In the genomic region with DNA sequence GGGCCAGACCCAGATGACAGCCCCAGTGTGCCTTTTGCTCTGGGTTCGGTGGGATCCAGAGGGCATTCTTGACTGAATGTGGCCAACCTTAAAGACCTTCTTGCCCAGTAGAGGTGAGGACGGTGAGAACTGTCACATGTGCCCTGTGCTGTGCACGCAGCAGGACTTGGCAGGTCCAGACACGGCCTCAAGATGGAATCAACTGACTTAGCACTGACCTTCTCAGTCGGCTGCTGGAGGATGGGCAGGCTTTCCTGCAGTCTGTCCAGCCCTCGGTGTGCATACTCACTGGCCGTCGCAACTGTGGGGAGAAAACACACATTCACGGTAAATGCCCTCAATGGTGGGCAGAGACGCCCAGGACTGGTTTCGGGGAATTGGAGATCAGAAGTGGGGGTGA, we compare ENCODE assay signal across 38 mouse cellular contexts. TPM values are rescaled to one million over a fixed set of nuclear protein-coding genes. Genes with fewer than 3 reads are reported as not detected.
"Had no signal": no experiment of that assay in that cellular context is flagged by ENCODE, and none has a peak within 500 bp of the region (broad histone marks: within the 10 kb centered on the region; RNA-seq: fewer than 3 reads in every experiment).

No protein-coding gene starts in this region.

- DNase-seq: gastrocnemius, postnatal 36 days; heart, adult 11 months; heart, postnatal 14 days; heart, postnatal 36 days; kidney, adult 11 months; kidney, adult 2 months; kidney, adult 9 months; kidney, postnatal 14 days; kidney, postnatal 36 days; layer of hippocampus, adult 9-11 months; liver; liver, embryonic 13.5 days had no signal

- H3K9me3 ChIP-seq: heart, embryonic 13.5 days; heart, embryonic 15.5 days; hindbrain, embryonic 13.5 days; kidney, embryonic 15.5 days; limb, embryonic 10.5 days; limb, embryonic 12.5 days; liver, embryonic 13.5 days had no signal

- H3K4me2 ChIP-seq: heart, embryonic 11.5 days; heart, embryonic 15.5 days; hindbrain, embryonic 13.5 days; kidney, embryonic 15.5 days; limb, embryonic 12.5 days; liver, embryonic 13.5 days had no signal

- H3K4me3 ChIP-seq: heart, adult 2 months; heart, embryonic 13.5 days; heart, embryonic 15.5 days; hindbrain, embryonic 13.5 days; kidney, embryonic 15.5 days; left cerebral cortex, adult 2 months; limb, embryonic 10.5 days; limb, embryonic 12.5 days; liver, embryonic 13.5 days had no signal

- H3K9ac ChIP-seq: heart, embryonic 13.5 days; heart, embryonic 15.5 days; hindbrain, embryonic 13.5 days; kidney, embryonic 15.5 days; limb, embryonic 12.5 days; liver, embryonic 13.5 days had no signal

- ATAC-seq: forebrain, embryonic 16.5 days; hindbrain, embryonic 16.5 days; inflammation-experienced regulatory T-cells, adult 6 months had no signal

- H3K27me3 ChIP-seq: heart, embryonic 13.5 days; heart, embryonic 15.5 days; hindbrain, embryonic 13.5 days; kidney, embryonic 15.5 days; limb, embryonic 12.5 days; liver, embryonic 13.5 days had no signal

- H3K27ac ChIP-seq: heart, adult 2 months; heart, embryonic 13.5 days; heart, embryonic 15.5 days; hindbrain, embryonic 13.5 days; kidney, embryonic 15.5 days; kidney, postnatal 0 days; left cerebral cortex, adult 2 months; limb, embryonic 10.5 days; limb, embryonic 12.5 days; liver, embryonic 13.5 days had no signal

RNA-seq across cellular contexts. Expression of a gene that starts 14.1 kb away (rescaled TPM):
- total RNA-seq: gastrocnemius, adult 18-20 months; gastrocnemius, postnatal 36 days; heart, adult 2 months; heart, postnatal 36 days; hematopoietic stem cell, adult 5-6 weeks; layer of hippocampus, adult 18-20 months; layer of hippocampus, adult 8-10 months; layer of hippocampus, postnatal 25 days; left cerebral cortex, adult 2 months; left cerebral cortex, postnatal 14 days; left cerebral cortex, postnatal 36 days had no signal
- polyA plus RNA-seq: forebrain, embryonic 16.5 days; frontal cortex, adult 2 months; heart, adult 2 months; heart, embryonic 11.5 days; heart, embryonic 13.5 days; heart, embryonic 15.5 days; heart, postnatal 0 days; hindbrain, embryonic 11.5 days; hindbrain, embryonic 13.5 days; hindbrain, embryonic 16.5 days; inflammation-experienced regulatory T-cells, adult 6 months; kidney, adult 2 months; kidney, embryonic 15.5 days; kidney, postnatal 0 days; large intestine, adult 2 months; limb, embryonic 10.5 days; limb, embryonic 12.5 days; limb, embryonic 14.5 days; liver, embryonic 11.5 days; liver, embryonic 13.5 days had no signal
